Mouse (Mus musculus) megakaryocyte progenitor cell, adult 5-6 weeks (primary cell): ENCODE results near the gene Fbxo39. TPM values are rescaled to one million over a fixed set of nuclear protein-coding genes. Genes with fewer than 3 reads are reported as not detected.

ENCODE experiments used
- ATAC-seq: replicated peaks from 2 replicates; pipeline ENCODE4 v1.8.0; 2016; ENCODE audit warnings: mild to moderate bottlenecking, moderate TSS enrichment, inconsistent platforms; ENCODE audit not compliant: poor library complexity
- total RNA-seq, 2 experiments: library from RNA; stranded (forward) in 1 of 2; stranded (reverse) in 1 of 2; fragments of 157-497, 149-512 nt in 1 of 2; fragments of 200-1000 nt in 1 of 2; gene quantifications; 2 replicates each; pipeline versions ENCODE4 v1.2.3 to v1.2.4; 2015 to 2017

Gene Fbxo39
- total RNA-seq, 2 experiments from 2014 or later, result not detected

DNA sequence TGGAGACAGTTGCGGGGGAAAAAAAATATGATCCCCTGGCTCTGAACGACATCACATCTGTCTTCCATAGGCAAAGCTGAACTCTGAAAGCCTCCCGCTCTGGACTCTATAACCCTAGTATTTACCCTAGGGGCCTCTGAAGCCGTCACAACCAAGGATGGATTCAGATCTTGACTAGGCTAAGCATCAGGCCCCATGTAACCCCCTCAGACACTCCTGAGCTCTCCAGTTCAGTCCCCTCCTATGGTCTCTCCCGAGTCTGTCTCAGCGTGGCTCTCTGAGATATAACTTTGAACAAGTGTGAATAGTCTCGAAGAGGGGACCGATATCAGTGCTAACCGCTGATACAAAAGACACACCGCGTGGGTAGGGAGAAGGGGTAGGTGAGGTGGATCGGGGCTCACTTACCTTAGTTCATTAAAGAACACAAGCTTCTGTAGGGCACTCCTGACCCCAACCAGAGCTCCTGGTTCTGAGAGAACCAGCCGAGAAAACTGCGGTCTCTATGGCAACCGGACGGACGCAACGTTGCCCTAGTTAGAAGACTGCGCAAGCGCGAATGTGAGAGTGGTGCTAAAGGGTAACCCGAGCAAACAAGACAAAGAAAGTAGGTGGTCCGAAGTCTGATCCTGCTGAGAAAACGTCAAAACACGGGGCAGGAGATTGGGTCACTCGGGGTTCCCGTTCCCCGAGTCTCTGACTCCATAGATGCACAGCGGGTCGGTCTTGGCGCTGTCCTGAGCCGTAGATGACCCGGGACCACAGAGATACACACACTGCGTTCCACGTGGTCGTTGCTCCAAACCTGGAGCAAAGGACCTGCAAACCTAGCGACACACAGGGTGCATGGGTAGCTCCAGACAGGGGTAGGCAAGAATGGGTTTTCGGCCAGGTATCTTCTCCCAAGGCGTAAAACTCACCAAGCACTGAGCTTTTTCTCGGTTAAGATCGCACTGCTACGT lies 47.4 kb downstream of the Fbxo39 start:
- peak; percentile 48 for ATAC-seq

DNA sequence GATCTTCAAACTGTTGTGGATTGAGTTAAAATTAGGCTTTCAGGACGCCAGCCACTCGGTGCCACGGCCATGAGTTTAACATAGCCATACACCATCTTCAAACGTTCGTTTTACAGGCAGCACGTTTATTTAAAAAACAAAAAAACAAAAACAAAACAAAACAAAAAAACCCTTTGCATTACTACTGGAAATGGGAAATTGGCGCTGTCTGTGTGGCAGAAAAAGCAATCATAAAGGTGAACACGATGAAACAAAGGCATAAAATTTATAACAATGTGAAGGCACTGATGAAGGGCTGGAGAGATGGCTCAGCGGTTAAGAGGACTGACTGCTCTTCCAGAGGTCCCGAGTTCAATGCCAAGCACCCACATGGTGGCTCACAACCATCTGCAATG lies 48.1 kb downstream of the Fbxo39 start, which contains the start of gene Tekt1:
Gene Tekt1 (minus strand): TSS at position 96 of the 395 bp plus-strand sequence.
- ATAC-seq, result no peak

- ATAC-seq, result peak; percentile 59; the same call in 1 of the 2 replicates
Measured at GRCm38 (mm10) chr11:72363523-72364240, 49.4 kb downstream of the Fbxo39 start.

GRCm38 (mm10) chr11:72364526-72364925 lies 50.3 kb downstream of the Fbxo39 start:
- ATAC-seq, result peak; percentile 40; the same call in 1 of the 2 replicates

- ATAC-seq, result no peak
Measured at GRCm38 (mm10) chr11:72366126-72366525, 51.9 kb downstream of the Fbxo39 start.

DNA sequence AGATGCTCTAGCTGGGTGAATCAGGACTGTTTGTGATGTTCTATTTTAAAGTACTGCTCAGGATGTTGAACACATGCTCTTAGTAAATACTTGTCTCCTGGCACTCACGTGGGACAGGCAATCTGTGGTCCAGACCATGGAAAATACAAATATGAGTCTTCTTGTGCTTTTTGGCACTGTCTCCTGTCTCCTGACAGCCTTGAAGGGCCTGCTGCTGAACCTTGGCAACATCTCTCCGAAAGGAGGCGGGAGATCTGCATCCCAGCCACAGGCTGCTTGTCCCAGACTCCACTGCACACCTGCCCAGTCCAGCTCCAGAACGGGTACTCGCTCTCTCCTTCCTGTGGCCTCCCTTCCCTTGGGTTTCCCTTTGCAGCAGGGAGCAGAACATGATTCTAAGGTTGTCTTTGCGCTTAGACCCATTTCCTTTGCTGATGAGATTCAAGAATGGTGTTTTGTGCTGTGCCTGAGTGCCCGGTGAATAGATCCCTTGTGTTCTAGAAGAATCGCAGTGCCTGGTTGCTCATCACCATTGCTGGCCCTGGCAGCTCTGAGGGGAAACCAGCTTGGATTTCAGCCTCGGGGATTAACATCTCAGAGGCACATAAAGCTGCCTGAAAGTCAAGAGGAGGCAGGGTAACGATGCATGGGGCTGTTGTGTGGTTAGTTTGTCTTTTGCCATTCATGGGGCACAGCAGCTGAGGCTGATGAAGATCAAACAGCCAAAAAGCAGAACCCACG lies 53.9 kb downstream of the Fbxo39 start:
- no peak for ATAC-seq

Other genes with a start within 250 kb of the Fbxo39 start
- gene Pitpnm3, start 178.7 kb upstream of the Fbxo39 start, total RNA-seq (2015), result not detected in 2 replicates
- not detected in 2 replicates for gene Pitpnm3, start 178.7 kb upstream of the Fbxo39 start, total RNA-seq (2017)
- 0.10 TPM in 1 of 2 replicates, not detected in the other for gene Gm43951, start 107.6 kb upstream of the Fbxo39 start, total RNA-seq (2015)
- 0.37 and 1.3 TPM in 2 replicates for gene Gm43951, start 107.6 kb upstream of the Fbxo39 start, total RNA-seq (2017)
- 7.8 and 11.6 TPM in 2 replicates for gene 4933427D14Rik, start 107.0 kb upstream of the Fbxo39 start, total RNA-seq (2015)
- gene 4933427D14Rik, start 107.0 kb upstream of the Fbxo39 start, total RNA-seq (2017), result 6.2 and 19.5 TPM in 2 replicates
- gene Txndc17, start 106.9 kb upstream of the Fbxo39 start, total RNA-seq (2015), result 123 and 130 TPM in 2 replicates
- 37.1 and 46.5 TPM in 2 replicates for gene Txndc17, start 106.9 kb upstream of the Fbxo39 start, total RNA-seq (2017)
- gene Med31, start 98.9 kb upstream of the Fbxo39 start, total RNA-seq (2015), result 15.2 and 16.9 TPM in 2 replicates
- gene Med31, start 98.9 kb upstream of the Fbxo39 start, total RNA-seq (2017), result 12.9 and 16.7 TPM in 2 replicates
- gene Slc13a5, start 47.2 kb upstream of the Fbxo39 start, total RNA-seq (2015), result 0.12 TPM in 1 of 2 replicates, not detected in the other
- gene Slc13a5, start 47.2 kb upstream of the Fbxo39 start, total RNA-seq (2017), result 0.24 and 0.25 TPM in 2 replicates
- gene Xaf1, start 12.8 kb upstream of the Fbxo39 start, total RNA-seq (2015), result 7.2 and 16.1 TPM in 2 replicates
- gene Xaf1, start 12.8 kb upstream of the Fbxo39 start, total RNA-seq (2017), result 3.5 and 17.4 TPM in 2 replicates
- not detected in 2 replicates for gene Tekt1, start 48.0 kb downstream of the Fbxo39 start, total RNA-seq (2015)
- gene Tekt1, start 48.0 kb downstream of the Fbxo39 start, total RNA-seq (2017), result not detected in 2 replicates
- not detected in 2 replicates for gene Smtnl2, start 97.3 kb downstream of the Fbxo39 start, total RNA-seq (2015)
- gene Smtnl2, start 97.3 kb downstream of the Fbxo39 start, total RNA-seq (2017), result 0.14 TPM in 1 of 2 replicates, not detected in the other
- not detected in 2 replicates for gene Ggt6, start 121.1 kb downstream of the Fbxo39 start, total RNA-seq (2015)
- gene Ggt6, start 121.1 kb downstream of the Fbxo39 start, total RNA-seq (2017), result not detected in 2 replicates
- gene Mybbp1a, start 126.9 kb downstream of the Fbxo39 start, total RNA-seq (2015), result 255 and 264 TPM in 2 replicates
- gene Mybbp1a, start 126.9 kb downstream of the Fbxo39 start, total RNA-seq (2017), result 148 and 164 TPM in 2 replicates
- gene Spns2, start 175.5 kb downstream of the Fbxo39 start, total RNA-seq (2015), result 18.0 and 25.8 TPM in 2 replicates
- 8.8 and 13.0 TPM in 2 replicates for gene Spns2, start 175.5 kb downstream of the Fbxo39 start, total RNA-seq (2017)
- gene Spns3, start 236.1 kb downstream of the Fbxo39 start, total RNA-seq (2015), result 19.4 and 20.5 TPM in 2 replicates
- gene Spns3, start 236.1 kb downstream of the Fbxo39 start, total RNA-seq (2017), result 20.2 and 27.3 TPM in 2 replicates